In genomic region chr4:75260156-75260555, GRCm38 (mm10) we compare ENCODE assay signal across 17 mouse cellular contexts. TPM values are rescaled to one million over a fixed set of nuclear protein-coding genes. Genes with fewer than 3 reads are reported as not detected.
DNase-seq lines count a peak whose midpoint lies in the region; ATAC-seq and TF ChIP-seq lines count a peak whose summit lies in the region.
"Had no signal": no experiment of that assay in that cellular context is flagged by ENCODE, and none has a peak within 500 bp of the region (broad histone marks: within the 10 kb centered on the region; RNA-seq: fewer than 3 reads in every experiment).

No protein-coding gene starts in this region.

- 37% methylated on average over 6 of the region's 6 CpGs for WGBS in kidney, postnatal 0 days
- WGBS in lung, embryonic 15.5 days, result 37% methylated on average over 6 of the region's 6 CpGs
- WGBS in neural tube, embryonic 13.5 days, result 55% methylated on average over 6 of the region's 6 CpGs

- H3K9ac ChIP-seq in kidney, postnatal 0 days (ENCODE audit: low read depth, low read length), result no peak overlapping the region
- H3K9ac ChIP-seq in lung, embryonic 15.5 days, result no peak overlapping the region
- no peak overlapping the region for H3K9ac ChIP-seq in neural tube, embryonic 13.5 days
- H3K9ac ChIP-seq: embryonic facial prominence, embryonic 12.5 days; forebrain, postnatal 0 days; heart, embryonic 12.5 days had no signal

- no peaks in the 10 kb centered on the region for H3K36me3 ChIP-seq in kidney, postnatal 0 days (ENCODE audit: insufficient read depth, low read length)
- H3K36me3 ChIP-seq in lung, embryonic 15.5 days, result no peaks in the 10 kb centered on the region
- no peaks in the 10 kb centered on the region for H3K36me3 ChIP-seq in neural tube, embryonic 13.5 days
- H3K36me3 ChIP-seq: embryonic facial prominence, embryonic 12.5 days; heart, embryonic 12.5 days; hindbrain, embryonic 10.5 days had no signal

- H3K4me3 ChIP-seq in kidney, postnatal 0 days (replicated peaks; ENCODE audit: low read depth, low read length), result no peak overlapping the region
- H3K4me3 ChIP-seq in lung, embryonic 15.5 days, result no peak overlapping the region
- H3K4me3 ChIP-seq in neural tube, embryonic 13.5 days, result no peak overlapping the region
- H3K4me3 ChIP-seq: embryonic facial prominence, embryonic 12.5 days; gastrocnemius, adult 2 months; heart, embryonic 12.5 days; hindbrain, embryonic 10.5 days had no signal

- H3K4me2 ChIP-seq in kidney, postnatal 0 days (ENCODE audit: low read length), result no peak overlapping the region
- H3K4me2 ChIP-seq in lung, embryonic 15.5 days, result no peak overlapping the region
- H3K4me2 ChIP-seq in neural tube, embryonic 13.5 days, result no peak overlapping the region
- H3K4me2 ChIP-seq: embryonic facial prominence, embryonic 12.5 days; heart, embryonic 12.5 days had no signal

- no peak for ATAC-seq in kidney, postnatal 0 days (replicated peaks; ENCODE audit: low FRiP score, low read depth)
- ATAC-seq in lung, embryonic 15.5 days (ENCODE audit: borderline replicate concordance, extremely low read depth, low FRiP score, low TSS enrichment), result peak; percentile 52; the same call in 1 of the 2 replicates
- peak; percentile 61; the same call in 1 of the 2 replicates for ATAC-seq in neural tube, embryonic 13.5 days (ENCODE audit: low read depth)
- ATAC-seq: forebrain, postnatal 0 days; hindbrain, embryonic 16.5 days had no signal

- no peaks in the 10 kb centered on the region for H3K4me1 ChIP-seq in kidney, postnatal 0 days (replicated peaks; ENCODE audit: insufficient read depth, low read length)
- H3K4me1 ChIP-seq in lung, embryonic 15.5 days, result peaks cover 5% of the 10 kb centered on the region; the same call in 1 of the 2 replicates
- H3K4me1 ChIP-seq in neural tube, embryonic 13.5 days (replicated peaks), result no peaks in the 10 kb centered on the region
- H3K4me1 ChIP-seq: embryonic facial prominence, embryonic 12.5 days; heart, embryonic 12.5 days; hindbrain, embryonic 10.5 days had no signal

- peak; percentile 44 for DNase-seq in kidney, postnatal 0 days (ENCODE audit: low spot score)
- no peak for DNase-seq in kidney, adult 9 months
- DNase-seq in lung, postnatal 36 days, result no peak
- no peak for DNase-seq in neural tube, embryonic 10.5 days (ENCODE audit: extremely low spot score, low spot score)
- DNase-seq: adrenal gland, adult 2 months; adrenal gland, postnatal 25 days; cerebellum, adult 8-10 months; cerebellum, postnatal 25 days; forebrain, postnatal 0 days; gastrocnemius, adult 2 months; gastrocnemius, postnatal 25 days had no signal

- no peaks in the 10 kb centered on the region for H3K27me3 ChIP-seq in kidney, postnatal 0 days (ENCODE audit: insufficient read depth, low read length)
- H3K27me3 ChIP-seq in lung, embryonic 15.5 days, result no peaks in the 10 kb centered on the region
- no peaks in the 10 kb centered on the region for H3K27me3 ChIP-seq in neural tube, embryonic 13.5 days
- H3K27me3 ChIP-seq: embryonic facial prominence, embryonic 12.5 days; heart, embryonic 12.5 days had no signal

- TF ChIP-seq CTCF in kidney, postnatal 0 days (IDR thresholded peaks at IDR 0.05; ENCODE audit: low read depth), result no peak

- H3K27ac ChIP-seq in kidney, postnatal 0 days, result no peak overlapping the region
- H3K27ac ChIP-seq in lung, embryonic 15.5 days, result no peak overlapping the region
- H3K27ac ChIP-seq in neural tube, embryonic 13.5 days (replicated peaks), result no peak overlapping the region
- H3K27ac ChIP-seq: embryonic facial prominence, embryonic 12.5 days; gastrocnemius, adult 2 months; hindbrain, embryonic 10.5 days had no signal

- H3K9me3 ChIP-seq in kidney, postnatal 0 days (replicated peaks; ENCODE audit: low read length), result no peaks in the 10 kb centered on the region
- no peaks in the 10 kb centered on the region for H3K9me3 ChIP-seq in lung, embryonic 15.5 days
- no peaks in the 10 kb centered on the region for H3K9me3 ChIP-seq in neural tube, embryonic 13.5 days
- H3K9me3 ChIP-seq: embryonic facial prominence, embryonic 12.5 days; heart, embryonic 12.5 days; hindbrain, embryonic 10.5 days had no signal

RNA-seq across cellular contexts. Expression of gene Dmac1, which starts 17.9 kb away (rescaled TPM):
- polyA plus RNA-seq in kidney, postnatal 0 days (2015; fragmentation: Nextera tagmentation; extraction: Ambion mirVana), result 129 and 131 TPM in 2 replicates
- polyA plus RNA-seq in lung, embryonic 15.5 days (2015; fragmentation: Nextera tagmentation; extraction: Ambion mirVana), result 126 TPM in 2 replicates
- polyA plus RNA-seq in neural tube, embryonic 13.5 days (2015; fragmentation: Nextera tagmentation; extraction: Ambion mirVana), result 92.3 and 110 TPM in 2 replicates
